Mouse (Mus musculus) thymus, postnatal 14 days (tissue): ENCODE data around the gene Fpr3.
"Not testable (repeated sequence)": the region's sequence is repeated elsewhere in the genome, so short reads cannot be mapped to it uniquely, and the experiment has no call there.

Experiments
- DNase-seq: peaks from one replicate; pipeline ENCODE4 v3.0.0; 2021

The Fpr3 gene

DNA sequence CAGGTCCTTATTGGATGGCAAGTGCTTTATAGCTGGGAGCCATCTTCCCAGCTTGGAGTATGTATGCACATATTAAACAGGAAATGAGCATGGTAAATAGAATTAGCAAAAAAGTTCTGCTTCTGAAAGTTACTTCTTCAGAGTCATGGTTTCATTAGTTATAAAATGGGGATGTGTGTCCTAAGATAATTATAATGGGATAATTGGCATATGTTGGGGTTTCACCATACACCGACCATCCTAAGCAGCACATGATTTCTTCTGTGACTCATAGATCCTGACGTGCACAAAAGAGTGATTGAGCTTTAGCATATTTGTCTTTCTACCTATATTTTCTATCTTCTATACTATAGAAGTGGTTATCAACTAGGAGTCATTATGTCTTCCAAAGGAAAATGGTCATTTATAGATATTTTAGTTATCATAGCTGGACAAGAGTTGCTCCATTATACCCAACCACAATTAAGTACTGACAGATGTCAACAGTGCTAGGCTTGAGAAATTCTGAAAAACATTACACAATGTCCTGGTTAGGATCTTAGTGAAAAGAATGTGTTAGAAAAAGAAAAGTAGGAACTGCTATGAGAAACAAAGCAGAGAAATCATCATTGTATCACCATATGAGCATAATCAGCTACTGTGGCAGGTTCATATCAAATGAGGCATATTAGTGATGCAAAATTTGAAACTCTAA is 2.2 kb downstream of the Fpr3 start:
- DNase-seq, result no peak

DNA sequence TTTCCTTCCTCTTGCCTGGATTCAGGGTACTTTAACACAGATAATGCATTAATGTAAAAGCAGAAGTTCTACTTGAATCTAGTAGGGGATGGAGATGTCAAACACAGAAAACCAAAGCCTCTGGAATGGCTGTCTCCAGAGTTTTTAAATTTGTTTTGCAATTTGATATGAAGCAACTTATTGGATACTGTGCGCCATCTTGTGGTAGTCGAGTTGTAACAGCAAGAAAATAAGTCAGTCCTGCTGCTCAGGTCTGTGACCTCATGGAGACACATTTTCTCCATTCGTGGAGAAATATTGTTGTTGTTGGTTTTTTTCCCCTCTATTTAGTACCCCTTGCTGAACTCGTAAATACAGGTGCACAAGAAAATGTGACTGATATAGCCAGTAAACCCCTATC is 8.4 kb downstream of the Fpr3 start:
- DNase-seq, result peak; percentile 21

DNA sequence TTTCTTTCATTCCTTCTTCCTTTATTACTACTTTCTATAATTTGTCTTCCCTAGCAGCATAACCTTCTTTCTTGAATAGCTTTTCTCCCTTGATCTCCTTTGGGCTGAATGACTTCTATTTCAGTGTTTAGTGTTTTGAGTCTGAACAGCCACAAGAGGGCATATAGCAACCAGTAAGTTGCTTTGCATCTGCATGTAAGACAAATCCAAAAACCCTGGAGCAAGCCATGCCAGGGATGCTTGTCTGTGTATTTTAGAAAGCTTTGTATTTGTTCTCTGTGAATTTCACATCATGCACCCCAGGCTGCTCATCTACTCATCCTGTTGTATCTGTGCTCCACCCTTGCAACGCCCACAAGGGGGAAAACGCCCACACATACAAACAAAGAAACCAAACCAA is 11.6 kb downstream of the Fpr3 start:
- no peak for DNase-seq

DNA sequence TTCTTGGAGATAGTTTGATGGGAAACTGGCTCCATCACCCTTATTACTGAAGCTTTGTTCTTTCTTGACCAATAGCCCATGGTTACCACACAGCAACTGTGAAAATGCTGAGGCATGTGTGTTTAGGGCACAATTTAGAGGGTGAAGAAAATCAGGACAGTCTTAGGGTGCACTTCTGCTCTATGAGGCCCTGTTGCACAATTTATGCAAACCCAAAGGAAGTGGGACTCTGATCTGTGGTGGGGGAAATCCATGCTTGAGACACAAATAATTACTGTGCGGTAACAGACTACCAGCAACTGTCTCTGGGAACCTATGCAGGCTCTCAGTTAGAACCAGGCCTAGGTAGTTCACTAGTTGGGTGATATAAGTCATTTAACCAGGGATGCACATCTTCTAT is 13.1 kb downstream of the Fpr3 start:
- no peak for DNase-seq

DNA sequence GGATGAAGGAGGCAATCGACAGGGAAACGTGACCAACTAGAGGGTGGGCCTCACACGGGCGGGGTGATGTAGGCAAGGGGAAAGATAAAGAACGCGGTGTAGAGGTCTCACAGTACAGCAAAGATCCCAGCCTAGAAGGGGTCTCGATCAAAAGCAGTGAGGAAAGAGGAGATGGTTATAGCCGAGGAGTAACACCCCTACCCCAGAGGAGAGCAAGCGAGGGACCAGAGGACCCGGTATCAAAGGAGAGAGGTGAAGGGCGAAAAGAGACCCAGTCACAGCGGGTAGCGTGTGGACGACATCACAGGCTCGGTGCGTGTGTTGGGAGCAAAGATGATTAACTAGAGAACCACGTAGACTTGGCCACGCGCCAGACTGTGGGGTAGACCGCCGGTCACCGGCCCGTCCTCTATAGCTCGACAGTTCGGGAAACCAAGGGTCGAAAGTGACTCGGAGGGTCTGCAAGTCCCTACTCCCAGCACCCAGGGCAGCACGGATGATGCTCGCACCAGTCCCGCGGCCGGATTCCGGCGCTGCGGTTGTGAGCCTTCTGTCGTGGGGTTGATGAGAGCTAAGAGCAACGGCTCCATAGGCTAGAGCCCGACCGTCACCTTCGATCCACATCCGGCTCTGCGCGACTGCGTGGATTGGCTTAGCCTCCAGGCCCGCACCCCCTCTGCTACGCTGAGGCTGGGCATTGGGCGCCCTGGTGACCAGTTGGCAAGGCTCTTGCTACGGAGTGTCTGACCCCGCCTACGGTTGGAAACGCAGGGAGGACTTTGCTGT is 22.2 kb downstream of the Fpr3 start:
- DNase-seq, result peak; percentile 13

DNA sequence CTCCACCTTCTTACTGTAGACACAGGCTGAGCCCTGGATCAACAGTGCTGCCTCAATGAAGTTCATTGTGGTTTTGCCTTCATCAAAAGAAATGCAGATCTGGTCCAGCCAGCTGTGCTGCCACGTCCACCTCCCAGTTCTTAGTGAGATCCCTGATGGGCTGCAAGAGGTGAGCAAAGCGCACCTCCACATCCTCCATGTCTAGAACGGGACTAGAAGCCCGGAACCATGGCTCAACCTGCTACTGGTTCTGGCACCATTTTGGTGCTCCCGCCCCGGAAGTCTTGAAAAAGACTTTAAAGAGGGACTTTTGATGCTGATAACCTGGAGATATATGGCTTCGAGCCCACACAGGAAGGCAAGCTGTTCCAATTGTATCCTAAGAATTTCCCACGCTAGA is 25.0 kb downstream of the Fpr3 start:
- DNase-seq, result not testable (repeated sequence)

DNA sequence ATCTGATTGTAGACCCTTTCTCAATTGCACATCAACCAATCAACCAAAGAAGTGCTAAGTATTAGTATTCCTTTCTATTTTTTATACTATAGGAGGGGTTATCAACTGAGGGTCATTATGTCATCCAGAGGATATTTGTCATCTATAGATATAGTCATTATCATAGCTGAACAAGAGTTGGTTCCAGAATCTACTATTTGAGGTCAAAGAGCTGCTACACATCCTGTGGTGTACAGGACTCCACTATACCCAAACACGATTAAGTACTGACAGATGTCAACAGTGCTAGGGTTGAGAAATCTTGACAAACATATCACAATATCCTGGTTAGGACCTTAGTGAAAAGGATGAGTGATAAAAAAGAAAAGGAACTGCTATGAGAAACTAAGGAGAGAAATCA is 29.7 kb downstream of the Fpr3 start:
- DNase-seq, result no peak

DNA sequence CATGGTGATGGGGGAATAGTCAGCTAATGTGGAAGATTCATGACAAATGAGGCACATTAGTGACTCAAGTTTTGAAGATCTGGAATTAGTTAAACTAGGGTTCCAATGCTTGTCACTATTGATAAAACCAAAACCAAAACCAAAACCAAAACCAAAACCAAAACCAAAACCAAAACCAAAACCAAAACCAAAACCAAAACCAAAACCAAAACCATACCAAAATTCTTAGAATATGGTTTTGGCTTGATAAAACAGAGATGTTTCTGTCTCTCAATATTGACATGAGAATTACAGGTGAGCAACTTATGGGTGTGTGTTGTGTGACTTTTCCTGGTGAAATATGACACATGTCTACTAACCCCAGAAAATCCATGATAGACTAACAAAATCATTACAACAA is 30.1 kb downstream of the Fpr3 start:
- DNase-seq, result no peak

DNA sequence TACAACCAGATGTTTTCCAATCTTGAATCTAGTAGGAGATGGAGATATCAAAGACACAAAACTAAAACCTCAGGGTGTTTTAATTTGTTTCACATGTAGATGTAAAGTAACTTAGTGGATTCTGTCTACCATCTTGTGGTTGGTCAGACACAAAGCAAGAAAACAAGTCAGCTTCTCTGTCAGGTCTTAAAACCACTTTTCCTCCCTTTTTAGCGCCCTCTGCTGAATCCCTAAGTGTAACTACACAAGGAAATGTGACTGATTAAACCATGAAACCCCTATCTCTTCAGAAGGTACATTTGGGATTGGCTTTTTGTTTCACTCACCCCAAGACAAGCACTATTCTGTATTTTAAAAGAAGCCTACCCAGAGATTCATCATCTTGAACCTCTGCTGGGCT is 85.8 kb downstream of the Fpr3 start:
- DNase-seq, result no peak

DNA sequence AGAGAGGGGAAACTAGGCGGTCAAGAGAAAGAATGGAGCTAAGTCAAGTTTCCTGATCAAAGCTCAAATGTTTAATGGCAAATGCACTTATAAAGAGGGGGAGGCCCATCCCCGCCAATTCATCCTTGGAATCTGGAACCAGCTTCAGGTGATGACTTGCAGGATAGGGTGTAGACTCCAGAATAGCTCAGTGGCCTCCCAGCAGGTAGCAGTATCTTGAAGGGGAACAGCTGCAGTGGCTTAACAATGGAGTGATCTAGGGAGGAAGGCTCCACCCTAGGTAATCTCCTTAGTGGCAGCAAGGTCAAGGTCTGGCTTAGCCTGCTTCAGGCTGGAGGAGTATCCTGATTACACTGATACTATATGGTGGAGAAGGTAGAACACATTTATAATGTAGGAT is 93.6 kb downstream of the Fpr3 start:
- not testable (repeated sequence) for DNase-seq

DNA sequence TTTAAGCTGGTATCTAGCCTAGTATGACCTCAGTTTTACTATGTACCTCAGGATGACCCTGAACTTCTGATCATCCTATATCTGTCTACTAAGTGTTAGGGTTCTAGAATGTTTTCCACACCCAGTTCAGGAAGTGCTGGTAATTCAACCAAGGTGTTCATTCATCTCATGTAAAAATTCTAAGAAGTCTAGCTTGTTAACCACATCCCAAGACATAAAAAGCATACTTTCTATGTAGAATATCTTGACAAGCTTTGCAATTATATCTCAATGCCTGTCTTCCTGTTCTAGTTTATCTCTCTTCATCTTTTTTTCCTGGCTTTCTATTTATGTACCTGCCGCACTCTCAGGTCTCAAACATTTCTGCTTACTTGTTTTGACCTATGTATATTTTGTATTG is 117.1 kb downstream of the Fpr3 start:
- DNase-seq, result no peak
